Comparison of ENCODE assay signal across 8 mouse cellular contexts in genomic region chr3:89091811-89092508, GRCm38 (mm10). TPM values are rescaled to one million over a fixed set of nuclear protein-coding genes. Genes with fewer than 3 reads are reported as not detected.
DNase-seq lines count a peak whose midpoint lies in the region; ATAC-seq lines count a peak whose summit lies in the region.

No protein-coding gene starts in this region.

- H3K27me3 ChIP-seq in heart, embryonic 13.5 days (replicated peaks) = peaks cover 45% of the 10 kb centered on the region
- H3K27me3 ChIP-seq in forebrain, embryonic 16.5 days (replicated peaks; ENCODE audit: control insufficient read depth, insufficient read depth, low read length) = no peaks in the 10 kb centered on the region
- peaks cover 25% of the 10 kb centered on the region for H3K27me3 ChIP-seq in midbrain, embryonic 13.5 days

- H3K4me1 ChIP-seq in heart, embryonic 13.5 days = peaks cover 49% of the 10 kb centered on the region
- peaks cover 23% of the 10 kb centered on the region for H3K4me1 ChIP-seq in forebrain, embryonic 16.5 days (replicated peaks; ENCODE audit: control insufficient read depth, insufficient read depth, low read length)
- H3K4me1 ChIP-seq in midbrain, embryonic 13.5 days (replicated peaks) = peaks cover 41% of the 10 kb centered on the region

- peaks cover 32% of the 10 kb centered on the region for H3K36me3 ChIP-seq in heart, embryonic 13.5 days
- peaks cover 8% of the 10 kb centered on the region for H3K36me3 ChIP-seq in forebrain, embryonic 16.5 days (ENCODE audit: control insufficient read depth, insufficient read depth)
- peaks cover 54% of the 10 kb centered on the region for H3K36me3 ChIP-seq in midbrain, embryonic 13.5 days

- H3K4me3 ChIP-seq in heart, embryonic 13.5 days = peak overlapping the region; percentile 73
- H3K4me3 ChIP-seq in forebrain, embryonic 16.5 days (replicated peaks; ENCODE audit: low read length) = peak overlapping the region; percentile 62
- peak overlapping the region; percentile 74 for H3K4me3 ChIP-seq in midbrain, embryonic 13.5 days (replicated peaks)

- DNase-seq in heart, postnatal 14 days = no peak
- peak; percentile 29 for DNase-seq in brain, adult 2 months (ENCODE audit: low read depth, low spot score)
- no peak for DNase-seq in left cerebral cortex, postnatal 4 days
- DNase-seq in thymus, postnatal 0 days (ENCODE audit: low spot score) = no peak
- DNase-seq in ovary, postnatal 36 days (ENCODE audit: low spot score) = no peak

- H3K9me3 ChIP-seq in heart, embryonic 13.5 days = no peaks in the 10 kb centered on the region
- H3K9me3 ChIP-seq in forebrain, embryonic 16.5 days (ENCODE audit: control insufficient read depth, low read length) = no peaks in the 10 kb centered on the region
- H3K9me3 ChIP-seq in midbrain, embryonic 13.5 days = no peaks in the 10 kb centered on the region

- intact Hi-C loops in heart, postnatal 14 days (cut with DNase I) = loop anchor here (2.0 to 5.0 kb wide), 2 partner anchors 65 to 123 kb away; partner anchors contain the start of gene Thbs3
- intact Hi-C loops in left cerebral cortex, postnatal 4 days (cut with DNase I) = loop anchor here (5.0 kb wide), 2 partner anchors 65 to 120 kb away; no protein-coding TSS in a partner anchor

- no peak overlapping the region for H3K27ac ChIP-seq in heart, embryonic 13.5 days (replicated peaks)
- H3K27ac ChIP-seq in forebrain, embryonic 16.5 days (ENCODE audit: low read length) = 0 out of 2 replicates have a peak overlapping the region, but pooled peaks have one; percentile 2
- H3K27ac ChIP-seq in midbrain, embryonic 13.5 days = peak overlapping the region; percentile 81

- 15% methylated on average over 20 of the region's 20 CpGs for WGBS in heart, embryonic 13.5 days
- WGBS in forebrain, embryonic 16.5 days = 13% methylated on average over 20 of the region's 20 CpGs
- WGBS in midbrain, embryonic 13.5 days = 8% methylated on average over 20 of the region's 20 CpGs

- H3K4me2 ChIP-seq in heart, embryonic 13.5 days = peak overlapping the region; percentile 100
- H3K4me2 ChIP-seq in forebrain, embryonic 16.5 days (ENCODE audit: low read length) = peak overlapping the region; percentile 97
- H3K4me2 ChIP-seq in midbrain, embryonic 13.5 days (replicated peaks) = peak overlapping the region; percentile 94

- H3K9ac ChIP-seq in heart, embryonic 13.5 days = peak overlapping the region; percentile 86
- peak overlapping the region; percentile 71 for H3K9ac ChIP-seq in forebrain, embryonic 16.5 days (replicated peaks; ENCODE audit: low read depth, low read length)
- peak overlapping the region; percentile 83 for H3K9ac ChIP-seq in midbrain, embryonic 13.5 days (replicated peaks)

- no peak for ATAC-seq in heart, embryonic 13.5 days (ENCODE audit: extremely low read depth, insufficient number of reproducible peaks, low FRiP score, low TSS enrichment)
- ATAC-seq in forebrain, embryonic 16.5 days = no peak
- ATAC-seq in midbrain, embryonic 13.5 days = no peak

RNA-seq across cellular contexts. Expression of gene Rusc1, which starts 1.2 kb away (rescaled TPM):
- 8.6 and 9.8 TPM in 2 replicates for polyA plus RNA-seq in heart, embryonic 13.5 days (2015; fragmentation: Nextera tagmentation; extraction: Ambion mirVana)
- 10 to 100 TPM; 16.0 to 17.7 TPM for total RNA-seq in heart, postnatal 14 days (2021)
- polyA plus RNA-seq in forebrain, embryonic 16.5 days (2015; fragmentation: Nextera tagmentation; extraction: Ambion mirVana) = 74.4 and 76.8 TPM in 2 replicates
- 59.8 and 69.5 TPM in 2 replicates for polyA plus RNA-seq in midbrain, embryonic 13.5 days (2015; fragmentation: Nextera tagmentation; extraction: Ambion mirVana)
- total RNA-seq in left cerebral cortex, postnatal 4 days (2021) = 100 to 1,000 TPM; 189 to 196 TPM
- polyA plus RNA-seq in thymus, postnatal 0 days (2015; fragmentation: Nextera tagmentation; extraction: Ambion mirVana) = 12.1 and 13.4 TPM in 2 replicates

RNA-seq across cellular contexts. Expression of gene Gm43738, which starts 8.9 kb away (rescaled TPM):
- not detected in 2 replicates for polyA plus RNA-seq in heart, embryonic 13.5 days (2015; fragmentation: Nextera tagmentation; extraction: Ambion mirVana)
- total RNA-seq in heart, postnatal 14 days (2021) = not detected
- not detected in 2 replicates for polyA plus RNA-seq in forebrain, embryonic 16.5 days (2015; fragmentation: Nextera tagmentation; extraction: Ambion mirVana)
- polyA plus RNA-seq in midbrain, embryonic 13.5 days (2015; fragmentation: Nextera tagmentation; extraction: Ambion mirVana) = not detected in 2 replicates
- not detected for total RNA-seq in left cerebral cortex, postnatal 4 days (2021)
- not detected in 2 replicates for polyA plus RNA-seq in thymus, postnatal 0 days (2015; fragmentation: Nextera tagmentation; extraction: Ambion mirVana)

RNA-seq across cellular contexts. Expression of gene Fdps, which starts 9.8 kb away (rescaled TPM):
- polyA plus RNA-seq in heart, embryonic 13.5 days (2015; fragmentation: Nextera tagmentation; extraction: Ambion mirVana) = 119 and 130 TPM in 2 replicates
- 10 to 100 TPM; 19.7 to 23.5 TPM for total RNA-seq in heart, postnatal 14 days (2021)
- 380 and 438 TPM in 2 replicates for polyA plus RNA-seq in forebrain, embryonic 16.5 days (2015; fragmentation: Nextera tagmentation; extraction: Ambion mirVana)
- polyA plus RNA-seq in midbrain, embryonic 13.5 days (2015; fragmentation: Nextera tagmentation; extraction: Ambion mirVana) = 351 and 358 TPM in 2 replicates
- 100 to 1,000 TPM; 314 to 352 TPM for total RNA-seq in left cerebral cortex, postnatal 4 days (2021)
- polyA plus RNA-seq in thymus, postnatal 0 days (2015; fragmentation: Nextera tagmentation; extraction: Ambion mirVana) = 180 and 193 TPM in 2 replicates

RNA-seq across cellular contexts. Expression of gene Pklr, which starts 44.0 kb away (rescaled TPM):
- polyA plus RNA-seq in heart, embryonic 13.5 days (2015; fragmentation: Nextera tagmentation; extraction: Ambion mirVana) = 0.98 and 5.3 TPM in 2 replicates
- not detected for total RNA-seq in heart, postnatal 14 days (2021)
- polyA plus RNA-seq in forebrain, embryonic 16.5 days (2015; fragmentation: Nextera tagmentation; extraction: Ambion mirVana) = 0.13 TPM in 1 of 2 replicates, not detected in the other
- 0.24 TPM in 1 of 2 replicates, not detected in the other for polyA plus RNA-seq in midbrain, embryonic 13.5 days (2015; fragmentation: Nextera tagmentation; extraction: Ambion mirVana)
- total RNA-seq in left cerebral cortex, postnatal 4 days (2021) = under 1 TPM; 0.14 to 0.66 TPM
- not detected in 2 replicates for polyA plus RNA-seq in thymus, postnatal 0 days (2015; fragmentation: Nextera tagmentation; extraction: Ambion mirVana)
